Mouse (Mus musculus): Measurements from ENCODE around the gene Pes1.
"Not testable (repeated sequence)": the region's sequence is repeated elsewhere in the genome, so short reads cannot be mapped to it uniquely, and the experiment has no call there.

Gene Pes1

DNA sequence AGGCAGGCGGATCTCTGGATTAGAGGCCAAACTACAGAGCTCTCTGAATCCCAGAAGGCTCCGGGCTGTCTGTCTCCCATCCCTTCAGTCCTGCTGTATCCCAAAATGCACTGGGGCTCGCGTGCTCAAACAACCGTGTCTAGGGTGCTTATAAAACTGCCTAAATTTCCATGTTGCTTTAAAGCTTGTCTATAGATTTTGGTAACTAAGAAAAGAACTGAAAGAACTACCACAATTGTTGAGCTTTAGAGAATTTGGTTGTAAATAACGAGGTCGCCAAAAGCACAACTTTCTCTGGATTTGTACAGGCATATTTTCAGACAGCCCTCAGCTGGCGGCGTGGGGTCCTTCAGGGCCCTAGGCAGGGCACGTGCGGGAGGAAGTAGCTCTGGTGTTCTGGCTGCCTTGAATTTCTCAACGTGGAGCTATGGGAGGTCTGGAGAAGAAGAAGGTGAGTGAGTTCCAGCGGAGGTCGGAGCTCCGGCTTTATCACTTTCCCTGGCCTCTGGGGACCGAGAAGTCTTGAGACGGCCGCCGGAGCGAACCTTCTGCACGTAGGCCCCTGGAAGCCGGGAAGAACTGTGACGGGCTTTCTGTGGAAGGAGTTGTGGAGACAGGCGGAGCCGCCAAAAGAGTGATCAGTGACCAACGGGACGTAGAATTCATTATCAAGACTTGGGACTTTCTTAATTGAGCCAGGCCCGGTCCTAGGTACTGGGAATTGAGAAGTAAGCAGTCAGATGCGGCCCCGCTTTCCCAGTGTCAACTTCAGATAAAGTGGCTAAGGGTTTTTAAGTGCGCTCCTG is at the start of gene Pes1:
Gene Pes1 (plus strand): TSS at position 366 of the 806 bp plus-strand sequence.
- DNase-seq (ENCODE audit: low spot score in 2 of 2) = peak; percentile 82 to 92

DNA sequence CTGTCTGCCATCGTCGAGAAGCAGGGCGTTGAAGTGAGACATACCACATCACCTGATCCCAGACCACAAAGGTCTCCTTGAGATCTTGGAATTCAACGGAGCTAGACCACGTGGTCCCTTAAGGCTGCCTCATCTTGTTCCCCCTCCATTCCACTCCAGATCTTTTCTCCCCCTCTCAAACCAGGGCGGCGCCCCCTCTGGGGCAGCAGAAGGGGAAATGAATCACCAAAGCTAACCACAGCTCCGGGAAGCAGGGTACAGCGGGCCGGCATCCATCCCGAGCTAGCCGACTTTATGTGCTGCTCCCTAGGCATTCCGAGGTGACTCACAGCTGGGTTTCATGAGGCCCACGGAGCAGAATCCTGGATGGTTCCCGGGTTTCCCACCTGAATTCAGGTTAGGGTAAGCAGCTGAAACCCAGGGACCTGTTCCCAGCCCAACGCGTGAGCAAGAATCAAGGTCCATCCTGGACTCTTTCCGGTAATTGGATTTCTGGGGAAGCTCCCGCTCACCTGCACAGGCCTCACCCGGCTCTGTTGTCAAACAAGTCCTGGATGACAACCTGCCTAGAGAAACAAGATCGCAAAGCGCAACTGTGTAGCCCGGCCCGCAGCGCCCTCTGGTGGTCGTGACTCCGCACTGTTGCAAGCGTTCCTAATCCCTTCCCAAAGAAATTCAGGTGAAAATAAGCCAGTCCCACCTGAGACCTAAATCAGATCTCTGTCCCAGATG is 49.5 kb upstream of the Pes1 start, which contains the start of gene Slc35e4:
Gene Slc35e4 (minus strand): TSS at position 556 of the 732 bp plus-strand sequence.
- peak; percentile 74 to 78 for DNase-seq (ENCODE audit: low spot score in 2 of 2)

GRCm38 (mm10) chr11:3918738-3919137 is 45.0 kb upstream of the Pes1 start:
- DNase-seq (ENCODE audit: low spot score in 2 of 2) = no peak

- DNase-seq (ENCODE audit: low spot score in 2 of 2) = no peak
Observed at GRCm38 (mm10) chr11:3920476-3920875, 43.3 kb upstream of the Pes1 start.

DNA sequence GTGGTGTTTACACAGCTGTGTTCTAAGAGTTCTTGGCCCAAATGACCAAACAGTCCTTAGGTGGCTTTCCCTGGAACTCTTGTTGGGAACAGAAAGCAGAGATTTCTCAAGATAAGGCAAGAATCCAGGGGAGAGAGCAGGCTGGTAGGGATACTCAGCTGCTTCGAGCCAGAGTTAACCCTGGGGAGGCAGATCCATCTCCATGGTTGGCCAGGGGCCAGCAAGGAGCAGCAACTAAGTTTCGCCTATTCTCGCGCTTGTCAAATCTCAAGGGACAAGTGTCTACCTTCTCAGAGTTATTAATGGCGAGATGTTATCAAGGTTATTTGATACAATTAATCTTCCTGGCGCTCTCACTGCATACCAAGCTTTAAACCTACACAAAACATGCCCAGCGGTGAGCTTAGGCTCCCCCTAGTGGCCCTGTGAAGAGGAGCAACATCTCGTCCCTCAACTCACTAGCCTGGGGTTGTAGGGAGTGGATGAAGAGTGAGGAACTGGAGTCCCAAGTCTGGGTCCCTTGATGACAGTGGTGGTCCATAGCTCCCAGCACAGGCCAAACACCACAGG is 42.4 kb upstream of the Pes1 start:
- peak in 1 of 2 experiments; percentile 23 for DNase-seq (ENCODE audit: low spot score in 2 of 2)

DNA sequence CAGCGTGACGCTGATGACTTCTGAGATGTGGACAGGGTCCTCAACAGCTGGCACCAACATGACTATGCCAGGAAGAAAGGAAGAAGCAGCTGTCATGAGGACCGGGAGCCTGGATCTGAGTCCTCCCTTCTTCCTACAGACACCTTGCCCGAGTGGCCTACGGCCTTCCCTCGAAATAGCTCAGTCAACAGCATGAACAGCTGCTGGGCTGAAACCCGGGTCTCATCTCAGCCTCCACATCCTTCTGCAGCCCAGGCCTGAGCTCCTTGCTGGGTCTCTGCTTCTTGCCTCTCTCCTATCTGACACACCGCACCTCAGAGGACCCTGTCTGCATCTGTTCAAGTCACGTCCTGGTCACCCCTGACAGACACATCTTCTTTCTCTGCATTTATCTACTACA is 41.7 kb upstream of the Pes1 start:
- no peak for DNase-seq (ENCODE audit: low spot score in 2 of 2)

DNA sequence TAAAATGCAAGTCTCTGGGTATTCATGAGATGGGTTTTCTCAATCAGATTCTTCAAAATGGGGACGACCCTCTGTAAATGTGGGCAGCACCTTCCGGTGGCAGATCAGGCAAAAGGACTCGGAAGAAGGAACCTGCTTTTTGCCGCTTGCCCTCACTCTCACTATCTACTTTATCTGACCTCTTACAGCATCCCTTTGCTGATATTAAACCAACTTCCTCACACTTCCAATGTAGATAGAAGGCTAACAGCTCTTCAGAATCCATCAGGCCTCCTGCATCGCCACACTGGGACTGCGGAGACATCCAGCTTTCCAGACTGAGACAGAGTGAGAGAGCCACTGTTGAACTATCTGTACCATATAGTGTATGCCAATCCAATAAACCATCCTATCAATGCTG is 41.0 kb upstream of the Pes1 start:
- no peak for DNase-seq (ENCODE audit: low spot score in 2 of 2)

GRCm38 (mm10) chr11:3925916-3926315 is 37.9 kb upstream of the Pes1 start:
- DNase-seq (ENCODE audit: low spot score in 2 of 2) = no peak

DNA sequence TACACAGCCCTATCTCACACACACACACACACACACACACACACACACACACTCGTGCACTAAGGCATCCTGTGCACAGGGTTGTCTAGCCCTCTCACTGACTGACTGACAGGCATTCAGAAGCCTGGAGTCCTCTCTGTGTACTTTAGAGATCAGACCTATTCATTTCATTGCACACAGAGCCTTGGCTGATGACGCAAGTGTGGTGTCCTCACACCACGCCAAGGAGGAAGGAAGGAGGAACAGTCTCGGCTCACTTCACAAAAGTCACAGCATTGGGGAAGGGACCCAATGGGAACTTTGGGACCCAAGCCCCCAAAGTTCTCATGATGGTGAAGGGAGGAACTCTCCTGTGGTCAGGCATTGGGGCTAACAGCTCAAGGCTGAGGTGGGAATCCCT is 33.8 kb upstream of the Pes1 start:
- no peak for DNase-seq (ENCODE audit: low spot score in 2 of 2)

DNA sequence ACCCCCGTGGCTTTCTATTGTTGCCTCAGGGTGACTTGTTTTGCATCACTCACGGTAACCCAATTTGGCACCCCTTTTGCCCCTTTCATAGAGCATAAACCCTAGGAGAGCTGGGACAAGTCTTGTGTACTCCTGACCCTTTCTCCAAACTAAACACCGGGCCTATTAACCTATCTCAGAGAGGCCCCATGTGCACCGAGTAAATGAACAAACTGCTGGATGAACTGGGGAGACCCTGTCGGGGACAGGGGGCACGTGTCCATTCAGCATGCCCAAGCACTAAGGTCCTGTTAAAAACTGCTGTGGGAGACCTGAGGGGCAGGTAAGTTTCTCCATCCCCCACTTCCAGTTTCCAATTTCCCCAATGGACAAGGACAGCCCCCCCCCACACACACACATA is 32.8 kb upstream of the Pes1 start:
- no peak for DNase-seq (ENCODE audit: low spot score in 2 of 2)

- peak; percentile 93 for DNase-seq (ENCODE audit: low spot score in 2 of 2)
Observed at GRCm38 (mm10) chr11:3931511-3932211, 32.1 kb upstream of the Pes1 start, which contains the start of gene Tcn2. Tcn2 (minus strand) TSS chr11:3932159.

GRCm38 (mm10) chr11:3933756-3934285 is 30.0 kb upstream of the Pes1 start:
- DNase-seq (ENCODE audit: low spot score in 2 of 2) = no peak

DNA sequence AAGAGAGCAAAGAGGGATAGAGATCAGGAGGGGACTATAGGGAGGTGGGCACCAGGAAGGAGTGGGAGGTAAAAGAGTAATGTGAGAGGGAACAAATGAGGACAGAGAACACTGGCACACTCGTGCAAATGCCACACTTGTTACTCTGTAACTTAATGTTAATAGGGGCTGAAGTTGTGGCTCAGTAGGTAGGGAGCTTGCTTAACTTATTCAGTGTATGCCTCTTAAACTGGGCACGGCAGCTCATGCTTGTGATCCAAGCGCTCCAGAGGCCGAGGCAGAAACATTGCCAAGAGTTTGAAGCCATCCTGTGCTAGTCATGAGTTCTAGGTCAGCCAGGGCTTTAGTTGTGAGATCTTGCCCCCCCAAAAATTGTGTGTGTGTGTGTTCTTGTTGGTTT is 28.6 kb upstream of the Pes1 start:
- DNase-seq (ENCODE audit: low spot score in 2 of 2) = no peak

DNA sequence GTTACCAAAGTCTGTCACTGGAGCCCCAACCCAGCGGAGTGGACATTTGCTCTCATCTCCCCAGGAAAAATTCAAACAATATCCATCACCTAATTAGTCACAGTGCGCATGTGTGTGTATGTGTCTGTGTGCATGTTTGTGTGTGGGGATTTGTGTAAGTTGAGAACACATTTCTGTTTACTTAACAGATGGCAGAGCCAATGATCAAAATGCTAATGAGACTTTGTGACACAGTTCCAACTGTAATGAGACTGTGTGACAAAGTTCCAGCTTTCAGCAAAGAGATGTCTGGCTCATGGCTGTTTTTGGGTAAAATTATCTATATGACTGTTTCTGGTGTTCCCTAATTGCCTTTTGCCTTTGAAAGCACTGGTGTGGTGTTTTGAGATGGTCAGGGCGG is 27.5 kb upstream of the Pes1 start:
- DNase-seq (ENCODE audit: low spot score in 2 of 2) = no peak

GRCm38 (mm10) chr11:3937321-3937874 is 26.4 kb upstream of the Pes1 start:
- DNase-seq (ENCODE audit: low spot score in 2 of 2) = no peak

GRCm38 (mm10) chr11:3941371-3941770 is 22.4 kb upstream of the Pes1 start:
- no peak for DNase-seq (ENCODE audit: low spot score in 2 of 2)

DNA sequence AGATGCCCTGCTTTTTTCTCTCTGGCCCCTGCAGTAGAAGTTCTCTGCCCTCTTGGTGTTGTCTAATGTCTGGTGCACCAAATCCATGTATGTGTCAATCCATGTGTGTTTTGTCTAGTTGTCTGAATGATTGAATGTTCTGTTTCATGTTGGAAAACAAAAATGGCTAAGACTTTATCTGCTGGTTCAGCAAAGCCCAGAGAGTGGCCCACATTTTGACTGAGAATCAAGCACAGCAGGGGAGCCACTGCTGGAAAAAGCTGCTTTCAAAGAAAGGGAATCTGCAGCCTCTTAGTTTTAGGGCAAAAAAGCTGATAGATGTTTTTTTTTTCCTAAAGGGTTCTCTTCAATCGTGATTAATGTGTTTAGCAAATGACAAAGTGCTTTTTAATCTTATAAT is 17.4 kb upstream of the Pes1 start:
- DNase-seq (ENCODE audit: low spot score in 2 of 2) = no peak

- not testable (repeated sequence) for DNase-seq (ENCODE audit: low spot score in 2 of 2)
Observed at GRCm38 (mm10) chr11:3954876-3955275, 8.9 kb upstream of the Pes1 start.

- DNase-seq (ENCODE audit: low spot score in 2 of 2) = not testable (repeated sequence)
Observed at GRCm38 (mm10) chr11:3955371-3955770, 8.4 kb upstream of the Pes1 start.

DNA sequence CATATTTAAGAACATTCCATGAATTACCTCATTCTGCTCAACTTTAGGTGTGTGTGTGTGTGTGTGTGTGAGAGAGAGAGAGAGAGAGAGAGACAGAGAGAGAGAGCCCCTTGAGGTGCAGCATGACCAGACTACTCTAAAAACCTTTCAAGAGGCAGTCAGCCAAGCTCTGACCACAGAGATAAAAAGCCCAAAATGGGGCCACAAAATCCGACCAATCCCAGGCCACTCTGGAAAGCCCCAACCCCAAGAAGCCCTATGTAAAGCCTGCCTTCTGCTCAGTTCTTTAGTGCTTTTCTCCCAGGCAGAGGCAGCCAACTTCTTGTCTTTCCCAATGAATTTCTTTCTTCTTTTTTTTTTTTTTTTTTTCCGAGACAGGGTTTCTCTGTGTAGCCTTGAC is 2.9 kb upstream of the Pes1 start:
- no peak for DNase-seq (ENCODE audit: low spot score in 2 of 2)

GRCm38 (mm10) chr11:3961761-3962160 is 2.0 kb upstream of the Pes1 start:
- DNase-seq (ENCODE audit: low spot score in 2 of 2) = no peak
